Mouse (Mus musculus): Measurements from ENCODE around the gene Pagr1a. TPM values are rescaled to one million over a fixed set of nuclear protein-coding genes. Genes with fewer than 3 reads are reported as not detected.

Pagr1a gene
- polyA plus RNA-seq, 1 experiment = 7.5 TPM

DNA sequence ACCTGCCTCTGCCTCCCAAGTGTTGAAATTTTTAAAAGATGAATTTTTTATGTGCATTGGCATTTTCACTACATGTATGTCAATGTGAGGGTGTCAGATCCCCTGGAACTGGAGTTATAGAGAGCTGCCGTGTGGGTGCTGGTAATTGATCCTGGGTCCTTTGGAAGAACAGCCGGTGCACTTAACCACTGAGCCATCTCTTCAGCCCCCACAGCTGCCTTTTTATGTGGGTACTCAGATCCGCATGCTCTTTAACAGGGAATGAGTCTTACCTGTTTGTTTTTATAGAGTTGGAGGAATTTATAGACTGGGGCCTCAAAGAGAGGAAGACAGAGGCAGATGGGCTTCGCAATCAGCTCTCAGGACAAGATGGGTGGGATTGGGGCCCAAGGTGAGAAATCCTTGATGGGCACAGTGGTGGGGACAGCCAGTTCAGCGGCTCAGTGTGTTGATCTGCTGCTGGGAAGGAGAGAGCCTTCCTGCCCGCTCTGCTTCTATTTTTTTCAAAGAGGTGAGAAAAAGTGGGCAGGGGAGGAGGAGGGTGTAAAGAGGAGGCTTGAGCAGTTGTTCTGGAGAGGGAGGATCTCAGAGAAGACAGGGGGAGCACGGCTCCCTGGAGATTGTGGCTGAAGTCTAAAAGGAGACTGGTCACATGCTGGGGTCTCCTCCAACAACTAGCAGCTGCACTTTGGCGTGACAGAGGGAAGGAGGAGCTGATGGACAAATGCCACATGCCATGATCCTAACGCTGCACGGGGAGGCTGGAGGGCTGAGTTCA, 32.3 kb downstream of the Pagr1a start:
- TF ChIP-seq POLR2A (IDR thresholded peaks at IDR 0.05; ENCODE audit: borderline replicate concordance, extremely low read depth, low read depth, low read length) = no peak
- TF ChIP-seq CTCF (IDR thresholded peaks at IDR 0.05; ENCODE audit: insufficient read depth, low read length) = no peak
- DNase-seq = no peak
- WGBS = 48% methylated on average over 10 of the region's 10 CpGs

DNA sequence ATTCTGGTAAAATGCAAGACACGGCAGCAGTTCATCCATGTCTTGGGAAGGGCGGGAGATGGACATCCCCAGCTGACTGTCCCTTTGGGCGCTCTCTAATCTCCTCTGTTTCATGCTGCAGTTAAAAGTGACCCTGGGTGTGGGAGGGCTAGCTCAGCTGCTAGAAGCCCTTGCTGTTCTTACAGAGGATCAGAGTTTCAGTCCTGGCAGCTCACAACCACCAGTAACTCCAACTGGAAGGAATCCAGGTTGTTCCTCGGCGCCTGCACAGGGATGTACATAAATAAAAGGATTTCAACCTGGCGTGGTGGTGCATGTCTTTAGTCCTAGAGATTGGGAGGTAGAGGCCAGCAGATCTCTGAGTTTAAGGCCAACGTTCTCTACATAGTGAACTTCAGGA, 34.0 kb downstream of the Pagr1a start:
- DNase-seq = no peak
- H3K4me1 ChIP-seq (ENCODE audit: control insufficient read depth, insufficient read depth, low read length) = no peaks in the 10 kb centered on the region
- TF ChIP-seq CTCF (IDR thresholded peaks at IDR 0.05; ENCODE audit: insufficient read depth, low read length) (no peak), POLR2A (IDR thresholded peaks at IDR 0.05; ENCODE audit: borderline replicate concordance, extremely low read depth, low read depth, low read length) (no peak)
- 64% methylated on average over 7 of the region's 7 CpGs for WGBS
- H3K4me3 ChIP-seq (replicated peaks; ENCODE audit: extremely low read depth, low read depth, low read length) = no peak overlapping the region

More for the DNA sequence above, 32.3 kb downstream of the Pagr1a start:
- no peak overlapping the region for H3K4me3 ChIP-seq (replicated peaks; ENCODE audit: extremely low read depth, low read depth, low read length)
- H3K4me1 ChIP-seq (ENCODE audit: control insufficient read depth, insufficient read depth, low read length) = no peaks in the 10 kb centered on the region

DNA sequence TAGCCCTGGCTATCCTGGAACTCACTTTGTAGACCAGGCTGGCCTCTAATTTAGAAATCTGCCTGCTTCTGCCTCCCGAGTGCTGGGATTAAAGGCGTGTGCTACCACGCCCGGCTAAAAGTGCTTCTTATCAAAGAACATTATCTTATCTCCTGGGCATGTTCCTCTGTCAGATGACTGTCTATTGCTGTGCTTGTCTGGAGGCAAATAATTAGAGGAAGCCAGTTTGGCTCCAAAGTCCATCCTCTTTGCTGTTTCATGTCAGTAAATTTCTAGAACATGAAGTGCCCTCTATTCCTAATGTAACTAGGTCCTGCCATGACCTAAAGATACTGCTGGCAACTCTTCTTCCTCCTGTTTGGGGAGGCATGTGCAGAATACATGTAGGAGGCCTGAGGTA, 35.1 kb downstream of the Pagr1a start:
- peaks cover 2% of the 10 kb centered on the region for H3K4me1 ChIP-seq (ENCODE audit: control insufficient read depth, insufficient read depth, low read length)
- TF ChIP-seq POLR2A (IDR thresholded peaks at IDR 0.05; ENCODE audit: borderline replicate concordance, extremely low read depth, low read depth, low read length) (no peak), CTCF (IDR thresholded peaks at IDR 0.05; ENCODE audit: insufficient read depth, low read length) (no peak)
- no peak overlapping the region for H3K4me3 ChIP-seq (replicated peaks; ENCODE audit: extremely low read depth, low read depth, low read length)
- WGBS = 61% methylated on average over 4 of the region's 4 CpGs
- no peak for DNase-seq

DNA sequence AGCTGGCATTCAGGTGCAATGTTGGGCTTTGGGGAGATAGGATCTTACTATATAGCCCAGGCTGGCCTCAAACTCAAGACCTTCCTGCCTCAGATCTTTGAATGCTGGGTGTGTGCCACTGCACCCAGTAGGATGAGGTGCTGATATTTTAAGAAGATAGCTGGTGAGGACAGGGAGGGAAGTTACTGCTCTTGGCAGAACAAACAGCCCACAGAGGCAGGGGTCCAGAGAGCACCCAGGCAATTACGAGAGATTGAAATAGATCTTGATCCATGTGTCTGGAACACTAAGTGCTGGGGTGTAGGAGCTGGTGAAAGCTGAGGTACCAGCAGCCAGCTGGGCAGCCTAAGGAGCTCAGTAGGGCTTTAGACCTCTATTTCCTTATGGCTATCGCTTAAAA, 35.6 kb downstream of the Pagr1a start:
- WGBS = 88% methylated on average over 2 of the region's 2 CpGs
- peaks cover 3% of the 10 kb centered on the region for H3K4me1 ChIP-seq (ENCODE audit: control insufficient read depth, insufficient read depth, low read length)
- no peak for TF ChIP-seq CTCF (IDR thresholded peaks at IDR 0.05; ENCODE audit: insufficient read depth, low read length)
- TF ChIP-seq POLR2A (IDR thresholded peaks at IDR 0.05; ENCODE audit: borderline replicate concordance, extremely low read depth, low read depth, low read length) = no peak
- H3K4me3 ChIP-seq (replicated peaks; ENCODE audit: extremely low read depth, low read depth, low read length) = no peak overlapping the region
- DNase-seq = no peak

DNA sequence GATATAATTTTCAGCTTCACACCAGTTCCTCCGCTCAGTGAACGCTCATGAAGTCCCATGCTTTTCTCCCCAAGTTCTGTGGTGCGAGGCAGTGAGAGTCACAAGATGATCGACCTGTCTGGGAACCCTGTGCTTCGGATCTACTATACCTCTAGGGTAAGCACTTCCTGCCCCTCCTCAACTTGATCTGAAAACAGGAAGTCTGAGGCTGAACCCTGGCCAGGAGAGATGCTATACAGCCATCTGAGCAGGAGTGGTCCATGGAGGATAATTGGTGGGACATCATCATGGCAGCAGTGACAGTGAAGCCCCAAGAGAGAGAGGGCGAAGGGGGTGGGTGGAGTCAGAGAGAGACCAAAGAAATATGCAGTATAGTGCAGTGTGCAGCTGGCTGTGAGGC, 38.3 kb downstream of the Pagr1a start:
- peaks cover 3% of the 10 kb centered on the region for H3K4me1 ChIP-seq (ENCODE audit: control insufficient read depth, insufficient read depth, low read length)
- no peak for DNase-seq
- WGBS = 82% methylated on average over 6 of the region's 6 CpGs
- TF ChIP-seq CTCF (IDR thresholded peaks at IDR 0.05; ENCODE audit: insufficient read depth, low read length) (no peak), POLR2A (IDR thresholded peaks at IDR 0.05; ENCODE audit: borderline replicate concordance, extremely low read depth, low read depth, low read length) (no peak)
- no peak overlapping the region for H3K4me3 ChIP-seq (replicated peaks; ENCODE audit: extremely low read depth, low read depth, low read length)

DNA sequence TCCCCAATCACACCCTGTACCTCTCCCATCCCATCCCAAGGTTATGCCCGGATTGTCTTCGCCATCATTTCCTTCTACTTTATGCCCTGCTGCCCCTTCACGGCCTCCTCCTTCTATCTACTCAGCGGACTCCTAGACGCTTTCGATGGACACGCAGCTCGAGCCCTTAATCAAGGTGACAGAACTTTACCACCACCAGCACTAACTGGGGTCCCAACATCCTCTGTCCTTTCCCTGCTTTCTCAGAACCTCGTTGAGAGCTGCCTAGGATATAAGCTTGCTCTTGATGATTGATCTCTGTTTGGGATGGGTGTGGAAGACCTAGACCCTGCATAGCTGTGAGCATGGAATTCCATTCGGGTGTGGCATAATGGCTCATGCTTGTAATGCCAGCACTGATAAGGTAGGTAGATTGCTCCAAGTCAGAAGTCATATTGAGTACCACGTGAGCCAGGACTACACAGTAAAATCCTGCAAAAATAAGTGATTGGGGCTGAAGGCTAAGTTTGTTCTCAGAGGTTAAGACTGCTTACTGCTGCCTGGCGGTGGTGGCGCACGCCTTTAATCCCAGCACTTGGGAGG, 40.2 kb downstream of the Pagr1a start:
- peak; percentile 39 for DNase-seq
- peaks cover 3% of the 10 kb centered on the region for H3K4me1 ChIP-seq (ENCODE audit: control insufficient read depth, insufficient read depth, low read length)
- 22% methylated on average over 14 of the region's 14 CpGs for WGBS
- peak overlapping the region; percentile 72 for H3K4me3 ChIP-seq (replicated peaks; ENCODE audit: extremely low read depth, low read depth, low read length)
- TF ChIP-seq CTCF (IDR thresholded peaks at IDR 0.05; ENCODE audit: insufficient read depth, low read length) (no peak), POLR2A (IDR thresholded peaks at IDR 0.05; ENCODE audit: borderline replicate concordance, extremely low read depth, low read depth, low read length) (no peak)

DNA sequence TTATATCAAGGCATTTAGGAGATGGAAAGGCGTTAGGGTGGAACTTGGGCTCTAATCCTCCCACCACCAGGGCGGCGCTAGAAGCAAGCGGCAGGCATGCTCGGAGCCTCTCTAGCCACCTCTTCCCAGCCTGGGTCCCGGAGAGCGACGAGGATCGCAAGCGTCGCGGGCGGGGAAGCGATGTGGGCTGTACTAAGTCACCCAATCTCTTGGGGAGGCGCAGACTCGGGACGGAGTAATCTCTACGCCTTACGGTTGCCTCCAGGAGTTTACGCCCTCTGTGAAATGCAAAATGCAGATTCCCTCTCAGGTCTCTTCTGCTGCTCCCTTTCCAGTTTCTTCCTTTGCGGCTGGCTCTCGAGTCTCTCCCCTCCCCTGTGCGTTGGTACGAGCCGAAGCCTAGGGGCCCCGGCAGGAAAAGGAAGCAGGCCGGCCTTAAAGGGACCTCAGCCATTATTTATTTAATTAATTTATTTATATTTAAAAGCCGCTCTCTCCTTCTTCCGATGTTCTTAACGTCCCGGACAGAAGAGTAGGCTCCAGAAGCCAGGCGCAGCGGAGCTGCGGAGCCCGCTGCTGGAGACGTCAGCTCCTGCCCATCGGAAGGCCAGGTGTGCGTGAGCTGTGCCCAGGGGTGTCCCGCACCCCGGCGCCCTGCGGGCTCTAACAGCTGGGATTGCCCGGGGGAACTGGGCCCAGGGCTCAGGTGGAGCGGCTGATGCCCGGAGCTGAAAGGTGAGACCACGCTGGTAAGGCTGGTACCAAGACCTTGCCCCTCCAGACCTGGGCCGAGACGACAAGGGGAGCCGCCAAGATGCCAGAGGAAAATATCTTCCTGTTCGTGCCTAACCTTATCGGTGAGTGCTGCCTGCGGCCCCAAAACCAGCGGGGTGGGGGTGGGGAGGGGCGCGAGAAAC, 40.9 kb downstream of the Pagr1a start, which contains the start of gene Cdiptos:
Gene Cdiptos, minus strand, starts transcription at position 149 of the 917 bp plus-strand sequence.
- Histone ChIP-seq H3K4me3 (replicated peaks; ENCODE audit: extremely low read depth, low read depth, low read length) (peak within 1 kb of the TSS; percentile 83), H3K4me1 (ENCODE audit: control insufficient read depth, insufficient read depth, low read length) (peaks cover 3% of the 10 kb centered on the region)
- under 1% methylated on average over 55 of the region's 55 CpGs for WGBS
- peak; percentile 95 for DNase-seq
- TF ChIP-seq CTCF (IDR thresholded peaks at IDR 0.05; ENCODE audit: insufficient read depth, low read length) (peak; percentile 87), POLR2A (IDR thresholded peaks at IDR 0.05; ENCODE audit: borderline replicate concordance, extremely low read depth, low read depth, low read length) (no peak; the same call in 1 of the 2 replicates)

DNA sequence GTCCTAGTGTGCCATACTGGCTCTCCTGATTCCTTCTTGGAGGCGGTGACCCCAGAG, 41.4 kb downstream of the Pagr1a start, which contains the start of gene Cdipt:
Gene Cdipt, plus strand, starts transcription at position 22 of the 57 bp plus-strand sequence.
- H3K4me1 ChIP-seq (ENCODE audit: control insufficient read depth, insufficient read depth, low read length) = peaks cover 3% of the 10 kb centered on the region
- no peak for TF ChIP-seq POLR2A (IDR thresholded peaks at IDR 0.05; ENCODE audit: borderline replicate concordance, extremely low read depth, low read depth, low read length)
- no peak for TF ChIP-seq CTCF (IDR thresholded peaks at IDR 0.05; ENCODE audit: insufficient read depth, low read length)
- peak within 1 kb of the TSS; percentile 83 for H3K4me3 ChIP-seq (replicated peaks; ENCODE audit: extremely low read depth, low read depth, low read length)
- DNase-seq = no peak
- WGBS = 0% methylated on average over 1 of the region's 1 CpGs

DNA sequence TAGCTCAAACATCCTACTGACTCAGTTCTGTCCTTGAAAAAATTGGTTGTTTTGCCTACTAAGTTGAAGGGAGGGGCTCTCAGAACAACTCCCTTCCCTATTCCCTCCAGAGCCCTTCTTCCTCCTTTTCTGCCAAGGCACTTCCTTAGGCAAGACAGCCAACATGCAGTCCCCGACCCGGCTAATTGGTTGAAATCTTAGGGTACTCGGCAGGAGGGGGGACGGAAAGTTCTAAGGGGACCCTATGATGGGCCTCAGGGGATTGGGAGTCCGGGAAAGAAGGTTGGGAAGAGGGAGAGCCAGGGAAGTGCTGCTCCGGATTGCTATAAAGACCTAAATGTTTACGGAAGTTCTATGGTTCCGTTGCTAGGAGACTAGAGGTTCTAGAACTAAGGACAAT, 41.7 kb downstream of the Pagr1a start:
- TF ChIP-seq POLR2A (IDR thresholded peaks at IDR 0.05; ENCODE audit: borderline replicate concordance, extremely low read depth, low read depth, low read length) (no peak), CTCF (IDR thresholded peaks at IDR 0.05; ENCODE audit: insufficient read depth, low read length) (no peak)
- WGBS = 4% methylated on average over 8 of the region's 8 CpGs
- Histone ChIP-seq H3K4me1 (ENCODE audit: control insufficient read depth, insufficient read depth, low read length) (peaks cover 3% of the 10 kb centered on the region), H3K4me3 (replicated peaks; ENCODE audit: extremely low read depth, low read depth, low read length) (peak overlapping the region; percentile 83)
- DNase-seq = no peak

All from lung, adult 2 months (tissue).